Mouse (Mus musculus): ENCODE measurements at regions not wholly inside any gene's neighbourhood (a gene's known extent, or its start where the extent isn't known, plus 50 kb on each side); places are given as distances from the start of the nearest gene placed in this dataset.

DNA sequence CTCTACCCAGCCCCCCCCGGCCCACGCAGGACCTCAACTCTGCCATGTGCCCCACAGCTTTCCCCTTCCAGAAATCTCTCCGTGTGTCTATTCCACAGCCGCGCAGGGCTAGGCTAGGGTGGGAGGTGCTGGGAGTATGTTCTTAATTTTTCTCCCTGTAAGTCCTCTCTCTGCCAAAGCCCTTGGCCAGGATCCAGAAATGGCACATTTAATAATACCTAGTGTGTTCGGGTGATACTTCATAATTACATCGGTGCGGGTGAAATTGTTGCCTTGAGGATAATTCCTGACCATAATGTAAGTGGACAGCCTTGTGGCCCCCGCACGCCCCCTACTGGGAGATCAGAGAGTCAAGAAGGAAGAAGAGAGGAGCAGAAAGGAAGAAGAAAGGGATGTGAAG lies 1093.5 kb downstream of the Mrps31 start:
- H3K4me2 ChIP-seq (replicated peaks) = no peak overlapping the region; the same call in 1 of the 2 replicates
- no peaks in the 10 kb centered on the region for H3K4me1 ChIP-seq (replicated peaks; ENCODE audit: control insufficient read depth, insufficient read depth, low read length)
- no peak overlapping the region for H3K27ac ChIP-seq
- H3K27me3 ChIP-seq (ENCODE audit: control insufficient read depth, insufficient read depth, low read length) = no peaks in the 10 kb centered on the region
- H3K36me3 ChIP-seq (replicated peaks; ENCODE audit: control insufficient read depth, insufficient read depth) = no peaks in the 10 kb centered on the region
- ATAC-seq (ENCODE audit: low FRiP score) = no peak; the same call in 1 of the 2 replicates
- no peak overlapping the region for H3K9ac ChIP-seq
- peak; percentile 47 for DNase-seq (ENCODE audit: low spot score)
- WGBS = 43% methylated on average over 10 of the region's 10 CpGs
- no peaks in the 10 kb centered on the region for H3K9me3 ChIP-seq (ENCODE audit: control insufficient read depth, low read length)
- no peak overlapping the region for H3K4me3 ChIP-seq (replicated peaks; ENCODE audit: low read length)

DNA sequence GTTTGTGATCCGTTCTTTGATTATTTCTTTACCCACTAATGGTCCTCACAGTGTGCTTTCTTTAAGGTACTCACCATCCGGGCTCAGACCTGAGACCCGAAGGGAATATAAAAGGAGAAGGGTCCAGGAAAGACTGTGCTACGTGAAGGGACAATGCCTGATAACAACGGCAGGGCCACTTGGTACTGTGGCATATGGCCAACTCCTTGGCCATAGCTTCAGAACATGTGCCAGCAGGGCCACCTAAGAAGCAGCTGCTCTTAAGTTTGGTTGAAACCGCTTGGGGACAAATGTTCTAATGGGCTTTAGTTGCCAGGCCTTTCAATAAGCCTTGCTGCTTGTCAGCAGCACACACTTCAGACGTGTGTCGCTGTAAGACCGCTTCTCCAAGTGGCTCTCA lies 1094.1 kb downstream of the Mrps31 start:
- DNase-seq (ENCODE audit: low spot score) (no peak), ATAC-seq (ENCODE audit: low FRiP score) (no peak)
- H3K36me3 ChIP-seq (replicated peaks; ENCODE audit: control insufficient read depth, insufficient read depth) = no peaks in the 10 kb centered on the region
- WGBS = 87% methylated on average over 9 of the region's 9 CpGs
- H3K9me3 ChIP-seq (ENCODE audit: control insufficient read depth, low read length) = no peaks in the 10 kb centered on the region
- H3K9ac ChIP-seq = no peak overlapping the region
- no peak overlapping the region for H3K4me3 ChIP-seq (replicated peaks; ENCODE audit: low read length)
- no peak overlapping the region for H3K4me2 ChIP-seq (replicated peaks)
- no peak overlapping the region for H3K27ac ChIP-seq
- no peaks in the 10 kb centered on the region for H3K27me3 ChIP-seq (ENCODE audit: control insufficient read depth, insufficient read depth, low read length)
- H3K4me1 ChIP-seq (replicated peaks; ENCODE audit: control insufficient read depth, insufficient read depth, low read length) = no peaks in the 10 kb centered on the region

DNA sequence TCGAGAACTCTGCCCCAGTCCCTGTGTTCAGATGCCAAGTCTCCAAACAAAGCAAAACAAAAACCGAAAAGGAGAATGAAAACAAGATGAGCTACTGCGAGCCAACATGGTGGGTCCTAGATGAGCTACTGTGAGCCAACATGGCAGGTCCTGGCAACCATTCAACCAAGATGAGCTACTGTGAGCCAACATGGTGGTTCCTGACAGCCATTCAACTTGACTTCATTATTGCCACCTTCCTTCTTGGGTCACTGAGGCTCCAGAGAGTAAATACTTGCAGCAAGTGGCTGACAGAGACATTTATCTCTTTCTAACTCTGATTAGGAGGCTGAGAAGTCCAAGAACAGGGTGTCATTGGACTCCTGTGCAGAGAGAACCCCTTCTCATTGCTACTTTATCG lies 1094.8 kb downstream of the Mrps31 start:
- Histone ChIP-seq H3K9me3 (ENCODE audit: control insufficient read depth, low read length) (no peaks in the 10 kb centered on the region), H3K4me2 (replicated peaks) (no peak overlapping the region), H3K4me1 (replicated peaks; ENCODE audit: control insufficient read depth, insufficient read depth, low read length) (no peaks in the 10 kb centered on the region), H3K27ac (no peak overlapping the region), H3K9ac (no peak overlapping the region), H3K4me3 (replicated peaks; ENCODE audit: low read length) (no peak overlapping the region), H3K36me3 (replicated peaks; ENCODE audit: control insufficient read depth, insufficient read depth) (no peaks in the 10 kb centered on the region), H3K27me3 (ENCODE audit: control insufficient read depth, insufficient read depth, low read length) (no peaks in the 10 kb centered on the region)
- DNase-seq (ENCODE audit: low spot score) (no peak), ATAC-seq (ENCODE audit: low FRiP score) (no peak)
- whole genome bisulfite sequencing = 91% methylated on average over 4 of the region's 4 CpGs

DNA sequence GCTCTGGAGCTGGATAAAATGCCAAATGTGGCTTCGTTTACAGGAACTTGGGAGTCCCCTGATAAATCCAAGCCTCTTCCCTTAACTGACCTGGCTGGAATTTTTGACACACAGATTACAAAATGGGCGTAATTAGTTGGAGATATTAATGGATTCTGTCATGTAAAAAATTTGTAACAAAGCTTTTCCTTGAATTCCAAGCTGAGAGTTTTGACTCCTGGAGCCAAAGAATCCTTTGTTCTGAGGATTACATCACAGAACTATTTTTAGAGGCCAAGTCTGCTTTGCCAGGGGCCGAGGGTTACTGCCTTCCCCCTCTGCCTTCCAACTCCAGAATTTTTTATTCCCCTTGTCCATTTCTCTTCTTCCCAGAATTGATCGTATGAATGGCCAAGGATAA lies 1096.5 kb downstream of the Mrps31 start:
- Histone ChIP-seq H3K27me3 (ENCODE audit: control insufficient read depth, insufficient read depth, low read length) (no peaks in the 10 kb centered on the region), H3K36me3 (replicated peaks; ENCODE audit: control insufficient read depth, insufficient read depth) (no peaks in the 10 kb centered on the region), H3K9me3 (ENCODE audit: control insufficient read depth, low read length) (no peaks in the 10 kb centered on the region), H3K4me3 (replicated peaks; ENCODE audit: low read length) (no peak overlapping the region), H3K27ac (no peak overlapping the region), H3K4me1 (replicated peaks; ENCODE audit: control insufficient read depth, insufficient read depth, low read length) (no peaks in the 10 kb centered on the region), H3K9ac (no peak overlapping the region), H3K4me2 (replicated peaks) (no peak overlapping the region)
- WGBS = 75% methylated on average over 4 of the region's 4 CpGs
- no peak for ATAC-seq (ENCODE audit: low FRiP score)
- DNase-seq (ENCODE audit: low spot score) = no peak

DNA sequence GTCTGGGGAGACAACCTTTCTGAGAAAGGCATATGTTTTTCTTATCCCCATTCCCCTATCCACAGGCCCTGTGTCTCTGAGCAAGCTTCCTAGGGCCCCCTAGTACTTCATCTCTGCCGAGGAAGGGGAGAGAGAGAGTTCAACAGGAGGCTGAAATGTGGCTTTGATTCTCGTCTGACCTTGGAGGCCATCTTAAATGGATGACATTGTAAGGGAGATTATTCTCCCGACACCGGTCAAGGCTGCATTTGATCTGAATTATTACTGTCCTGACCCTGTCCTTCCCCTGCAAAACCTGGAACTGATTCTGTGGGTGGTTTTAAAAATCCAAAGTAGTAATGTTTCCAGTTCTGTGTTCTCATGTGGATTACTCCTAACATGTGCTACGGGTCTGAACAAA lies 1098.9 kb downstream of the Mrps31 start:
- Histone ChIP-seq H3K4me3 (replicated peaks; ENCODE audit: low read length) (no peak overlapping the region), H3K36me3 (replicated peaks; ENCODE audit: control insufficient read depth, insufficient read depth) (no peaks in the 10 kb centered on the region), H3K4me2 (replicated peaks) (no peak overlapping the region), H3K4me1 (replicated peaks; ENCODE audit: control insufficient read depth, insufficient read depth, low read length) (no peaks in the 10 kb centered on the region), H3K27me3 (ENCODE audit: control insufficient read depth, insufficient read depth, low read length) (no peaks in the 10 kb centered on the region), H3K9ac (no peak overlapping the region), H3K9me3 (ENCODE audit: control insufficient read depth, low read length) (no peaks in the 10 kb centered on the region), H3K27ac (no peak overlapping the region)
- 73% methylated on average over 5 of the region's 5 CpGs for WGBS
- ATAC-seq (ENCODE audit: low FRiP score) (no peak), DNase-seq (ENCODE audit: low spot score) (no peak)

DNA sequence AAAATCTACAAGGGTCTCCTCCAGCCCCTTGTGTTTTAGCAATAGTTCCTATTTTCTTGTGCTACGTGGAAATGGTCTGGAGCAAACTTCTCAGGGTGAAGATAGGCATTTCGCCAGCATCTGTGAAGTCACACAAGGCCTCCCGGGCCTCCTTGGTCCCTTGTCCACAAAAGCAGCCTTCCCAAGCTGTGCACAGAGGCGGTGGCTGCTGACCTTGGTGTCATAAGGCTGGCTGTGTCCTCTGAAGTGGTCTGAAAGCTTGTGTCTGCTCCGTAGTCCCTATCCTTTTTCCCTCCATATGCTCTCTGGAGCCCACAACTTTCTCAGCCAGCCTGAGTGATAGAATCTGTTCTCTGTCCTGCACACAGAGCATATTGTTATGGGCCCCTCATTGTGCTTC lies 1099.4 kb downstream of the Mrps31 start:
- no peak overlapping the region for H3K4me3 ChIP-seq (replicated peaks; ENCODE audit: low read length)
- ATAC-seq (ENCODE audit: low FRiP score) = no peak
- no peaks in the 10 kb centered on the region for H3K4me1 ChIP-seq (replicated peaks; ENCODE audit: control insufficient read depth, insufficient read depth, low read length)
- DNase-seq (ENCODE audit: low spot score) = no peak
- no peaks in the 10 kb centered on the region for H3K9me3 ChIP-seq (ENCODE audit: control insufficient read depth, low read length)
- H3K9ac ChIP-seq = no peak overlapping the region
- H3K27me3 ChIP-seq (ENCODE audit: control insufficient read depth, insufficient read depth, low read length) = no peaks in the 10 kb centered on the region
- no peaks in the 10 kb centered on the region for H3K36me3 ChIP-seq (replicated peaks; ENCODE audit: control insufficient read depth, insufficient read depth)
- H3K4me2 ChIP-seq (replicated peaks) = no peak overlapping the region
- WGBS = 70% methylated on average over 5 of the region's 5 CpGs
- H3K27ac ChIP-seq = no peak overlapping the region

DNA sequence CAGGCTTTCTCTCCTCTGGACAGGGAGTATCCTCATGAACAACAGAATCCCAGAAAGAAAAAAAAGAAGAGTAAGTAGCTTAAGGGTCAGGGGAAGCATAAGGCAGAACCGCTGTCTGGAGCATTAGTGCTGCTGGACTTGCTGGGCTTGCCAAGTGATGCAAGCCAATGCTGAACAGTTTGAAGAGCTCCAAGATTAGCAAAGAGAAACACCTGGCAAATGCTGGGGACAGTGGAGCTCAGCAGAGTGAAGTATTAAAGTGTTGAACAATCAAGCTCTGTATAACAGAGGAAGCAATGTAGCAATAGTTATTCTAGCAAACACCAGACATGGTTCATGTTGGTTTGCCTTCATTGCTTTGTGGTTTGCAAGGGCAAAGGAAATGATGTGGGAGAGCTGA lies 1100.1 kb downstream of the Mrps31 start:
- Histone ChIP-seq H3K27me3 (ENCODE audit: control insufficient read depth, insufficient read depth, low read length) (no peaks in the 10 kb centered on the region), H3K27ac (no peak overlapping the region), H3K9me3 (ENCODE audit: control insufficient read depth, low read length) (no peaks in the 10 kb centered on the region), H3K36me3 (replicated peaks; ENCODE audit: control insufficient read depth, insufficient read depth) (no peaks in the 10 kb centered on the region), H3K4me2 (replicated peaks) (no peak overlapping the region), H3K9ac (no peak overlapping the region), H3K4me1 (replicated peaks; ENCODE audit: control insufficient read depth, insufficient read depth, low read length) (no peaks in the 10 kb centered on the region), H3K4me3 (replicated peaks; ENCODE audit: low read length) (no peak overlapping the region)
- no peak for DNase-seq (ENCODE audit: low spot score)
- WGBS = 80% methylated on average over 1 of the region's 1 CpGs
- no peak for ATAC-seq (ENCODE audit: low FRiP score)

DNA sequence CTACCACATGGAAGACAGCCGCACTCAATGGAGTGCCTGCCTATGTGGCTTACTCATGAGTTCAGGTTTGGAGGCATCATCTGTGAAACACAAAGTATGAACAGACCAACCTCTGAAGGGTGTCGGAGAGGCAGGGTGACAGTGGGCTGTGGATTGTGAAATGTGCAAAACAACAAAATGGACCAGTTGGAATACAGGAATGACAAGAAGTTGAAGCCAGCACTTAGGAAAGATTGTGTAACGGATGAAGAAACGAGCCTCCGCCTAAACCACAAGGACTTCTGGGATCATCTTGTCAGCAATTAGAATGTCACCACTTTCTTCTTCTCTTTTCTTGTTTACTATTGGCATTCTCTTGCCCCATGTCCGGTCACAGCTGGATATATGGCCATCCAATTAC lies 1100.6 kb downstream of the Mrps31 start:
- WGBS = 95% methylated on average over 6 of the region's 6 CpGs
- ATAC-seq (ENCODE audit: low FRiP score) = no peak

DNA sequence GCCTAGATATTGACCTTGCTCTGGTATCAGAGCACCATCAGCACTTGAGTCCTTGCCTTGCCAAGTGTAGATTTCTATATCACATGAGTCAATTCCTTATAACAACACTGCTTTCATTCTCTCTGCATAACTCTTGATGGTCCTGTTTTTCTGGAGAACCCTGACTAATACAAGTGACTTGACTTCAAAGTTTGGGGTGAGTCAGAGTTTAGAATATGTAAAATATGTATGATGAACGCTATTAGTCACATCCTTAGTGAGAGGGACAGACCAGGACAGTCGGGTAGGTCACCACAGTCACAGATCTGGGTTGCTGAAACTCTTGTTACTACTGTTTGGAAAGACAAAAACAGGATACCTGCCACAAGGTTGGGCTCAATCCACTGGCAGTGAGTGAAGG lies 1105.3 kb downstream of the Mrps31 start:
- 78% methylated on average over 2 of the region's 2 CpGs for WGBS
- Histone ChIP-seq H3K9ac (no peak overlapping the region), H3K36me3 (replicated peaks; ENCODE audit: control insufficient read depth, insufficient read depth) (no peaks in the 10 kb centered on the region), H3K4me3 (replicated peaks; ENCODE audit: low read length) (no peak overlapping the region), H3K4me2 (replicated peaks) (no peak overlapping the region), H3K27me3 (ENCODE audit: control insufficient read depth, insufficient read depth, low read length) (no peaks in the 10 kb centered on the region), H3K27ac (no peak overlapping the region), H3K4me1 (replicated peaks; ENCODE audit: control insufficient read depth, insufficient read depth, low read length) (no peaks in the 10 kb centered on the region), H3K9me3 (ENCODE audit: control insufficient read depth, low read length) (no peaks in the 10 kb centered on the region)
- ATAC-seq (ENCODE audit: low FRiP score) (no peak), DNase-seq (ENCODE audit: low spot score) (no peak)

More for the DNA sequence above, 1100.6 kb downstream of the Mrps31 start:
- Histone ChIP-seq H3K4me1 (replicated peaks; ENCODE audit: control insufficient read depth, insufficient read depth, low read length) (no peaks in the 10 kb centered on the region), H3K27ac (no peak overlapping the region), H3K9ac (no peak overlapping the region), H3K9me3 (ENCODE audit: control insufficient read depth, low read length) (no peaks in the 10 kb centered on the region), H3K4me3 (replicated peaks; ENCODE audit: low read length) (no peak overlapping the region), H3K4me2 (replicated peaks) (no peak overlapping the region), H3K36me3 (replicated peaks; ENCODE audit: control insufficient read depth, insufficient read depth) (no peaks in the 10 kb centered on the region), H3K27me3 (ENCODE audit: control insufficient read depth, insufficient read depth, low read length) (no peaks in the 10 kb centered on the region)
- no peak for DNase-seq (ENCODE audit: low spot score)

DNA sequence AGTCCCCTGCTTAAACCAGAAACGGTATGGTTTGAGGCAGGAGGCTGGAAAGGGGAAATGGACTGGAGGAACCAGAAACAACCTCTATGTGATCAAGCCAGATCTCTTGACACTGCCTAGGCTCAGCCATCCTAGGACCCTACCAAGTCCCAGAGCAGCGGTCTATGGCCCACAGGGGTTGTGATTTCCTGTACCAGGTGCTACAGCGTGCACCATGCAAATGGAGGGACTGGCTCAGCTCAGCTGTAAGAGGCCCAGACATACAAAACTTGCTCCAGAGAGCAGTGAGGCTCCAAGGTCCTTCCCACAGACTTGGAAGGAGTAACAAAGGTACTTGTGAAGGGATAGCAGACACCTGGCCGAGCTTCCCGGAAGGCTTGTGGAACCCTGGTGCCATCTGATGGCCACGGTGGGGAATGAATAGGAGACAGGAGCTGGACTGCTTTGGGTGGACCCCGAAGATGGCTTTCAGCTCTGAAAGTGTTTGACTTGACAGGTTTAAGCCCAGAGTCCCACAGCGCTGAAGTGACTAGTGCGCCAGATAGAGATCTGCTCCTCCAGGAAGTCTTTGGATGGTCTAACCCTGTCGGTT lies 1120.5 kb downstream of the Mrps31 start:
- ATAC-seq (ENCODE audit: low FRiP score) = peak; percentile 77; the same call in 1 of the 2 replicates
- 57% methylated on average over 10 of the region's 10 CpGs for WGBS
- no peak overlapping the region for H3K9ac ChIP-seq

More for the DNA sequence above, 1120.5 kb downstream of the Mrps31 start:
- Histone ChIP-seq H3K4me2 (replicated peaks) (no peak overlapping the region), H3K9me3 (ENCODE audit: control insufficient read depth, low read length) (no peaks in the 10 kb centered on the region), H3K27me3 (ENCODE audit: control insufficient read depth, insufficient read depth, low read length) (no peaks in the 10 kb centered on the region), H3K27ac (no peak overlapping the region), H3K4me3 (replicated peaks; ENCODE audit: low read length) (no peak overlapping the region), H3K4me1 (replicated peaks; ENCODE audit: control insufficient read depth, insufficient read depth, low read length) (no peaks in the 10 kb centered on the region), H3K36me3 (replicated peaks; ENCODE audit: control insufficient read depth, insufficient read depth) (no peaks in the 10 kb centered on the region)
- DNase-seq (ENCODE audit: low spot score) = peak; percentile 72
